Mouse (Mus musculus): ENCODE measurements around the gene Scd1. TPM values are rescaled to one million over a fixed set of nuclear protein-coding genes. Genes with fewer than 3 reads are reported as not detected.

The Scd1 gene
- polyA plus RNA-seq, 1 experiment from 2014 or later: 0.93 TPM

- H3K4me1 ChIP-seq (replicated peaks): no peaks in the 10 kb centered on the region
- H3K9me3 ChIP-seq (replicated peaks): no peaks in the 10 kb centered on the region
- no peaks in the 10 kb centered on the region for H3K36me3 ChIP-seq
- no peak for ATAC-seq (replicated peaks; ENCODE audit: insufficient number of reproducible peaks, insufficient read depth, low FRiP score, low read depth)
- no peak overlapping the region for H3K9ac ChIP-seq
- H3K27me3 ChIP-seq: peaks cover 24% of the 10 kb centered on the region
- WGBS: 63% methylated on average over 9 of the region's 9 CpGs
- H3K27ac ChIP-seq: no peak overlapping the region
- H3K4me2 ChIP-seq: no peak overlapping the region
- H3K4me3 ChIP-seq: no peak overlapping the region
Measured at GRCm38 (mm10) chr19:44418544-44418943, 10.9 kb upstream of the Scd1 start.

GRCm38 (mm10) chr19:44418061-44418460 is 10.4 kb upstream of the Scd1 start:
- WGBS: 76% methylated on average over 5 of the region's 5 CpGs
- Histone ChIP-seq H3K27me3 (peaks cover 24% of the 10 kb centered on the region), H3K4me1 (replicated peaks) (no peaks in the 10 kb centered on the region), H3K9me3 (replicated peaks) (no peaks in the 10 kb centered on the region), H3K4me3 (no peak overlapping the region), H3K27ac (no peak overlapping the region), H3K4me2 (no peak overlapping the region), H3K36me3 (no peaks in the 10 kb centered on the region), H3K9ac (no peak overlapping the region)
- no peak for ATAC-seq (replicated peaks; ENCODE audit: insufficient number of reproducible peaks, insufficient read depth, low FRiP score, low read depth)

- Histone ChIP-seq H3K4me2 (no peak overlapping the region), H3K4me3 (no peak overlapping the region), H3K4me1 (replicated peaks) (no peaks in the 10 kb centered on the region), H3K36me3 (no peaks in the 10 kb centered on the region), H3K27ac (no peak overlapping the region), H3K9me3 (replicated peaks) (no peaks in the 10 kb centered on the region), H3K9ac (no peak overlapping the region), H3K27me3 (peaks cover 24% of the 10 kb centered on the region)
- 58% methylated on average over 4 of the region's 4 CpGs for WGBS
- no peak for ATAC-seq (replicated peaks; ENCODE audit: insufficient number of reproducible peaks, insufficient read depth, low FRiP score, low read depth)
Measured at GRCm38 (mm10) chr19:44417448-44417847, 9.8 kb upstream of the Scd1 start.

- Histone ChIP-seq H3K9ac (no peak overlapping the region), H3K27ac (no peak overlapping the region), H3K27me3 (peaks cover 24% of the 10 kb centered on the region), H3K4me2 (no peak overlapping the region), H3K9me3 (replicated peaks) (no peaks in the 10 kb centered on the region), H3K4me3 (no peak overlapping the region), H3K36me3 (no peaks in the 10 kb centered on the region), H3K4me1 (replicated peaks) (no peaks in the 10 kb centered on the region)
- ATAC-seq (replicated peaks; ENCODE audit: insufficient number of reproducible peaks, insufficient read depth, low FRiP score, low read depth): no peak
- 72% methylated on average over 5 of the region's 5 CpGs for WGBS
Measured at GRCm38 (mm10) chr19:44416240-44416639, 8.6 kb upstream of the Scd1 start.

GRCm38 (mm10) chr19:44415464-44415863 is 7.8 kb upstream of the Scd1 start:
- no peak overlapping the region for H3K27ac ChIP-seq
- H3K27me3 ChIP-seq: peaks cover 23% of the 10 kb centered on the region
- no peaks in the 10 kb centered on the region for H3K4me1 ChIP-seq (replicated peaks)
- ATAC-seq (replicated peaks; ENCODE audit: insufficient number of reproducible peaks, insufficient read depth, low FRiP score, low read depth): no peak
- no peaks in the 10 kb centered on the region for H3K36me3 ChIP-seq
- H3K9ac ChIP-seq: no peak overlapping the region
- no peaks in the 10 kb centered on the region for H3K9me3 ChIP-seq (replicated peaks)
- no peak overlapping the region for H3K4me3 ChIP-seq
- no peak overlapping the region for H3K4me2 ChIP-seq
- WGBS: 65% methylated on average over 5 of the region's 5 CpGs

GRCm38 (mm10) chr19:44410269-44410992 is 2.8 kb upstream of the Scd1 start:
- H3K27me3 ChIP-seq: peaks cover 27% of the 10 kb centered on the region
- H3K9ac ChIP-seq: no peak overlapping the region
- no peak overlapping the region for H3K4me3 ChIP-seq
- no peak for ATAC-seq (replicated peaks; ENCODE audit: insufficient number of reproducible peaks, insufficient read depth, low FRiP score, low read depth)
- 84% methylated on average over 20 of the region's 20 CpGs for WGBS
- H3K9me3 ChIP-seq (replicated peaks): no peaks in the 10 kb centered on the region
- H3K36me3 ChIP-seq: no peaks in the 10 kb centered on the region
- no peak overlapping the region for H3K4me2 ChIP-seq
- H3K27ac ChIP-seq: no peak overlapping the region
- peaks cover 8% of the 10 kb centered on the region for H3K4me1 ChIP-seq (replicated peaks)

GRCm38 (mm10) chr19:44408595-44408994 is 916 bp upstream of the Scd1 start:
- Histone ChIP-seq H3K27me3 (peaks cover 24% of the 10 kb centered on the region), H3K27ac (no peak overlapping the region), H3K4me1 (replicated peaks) (peaks cover 8% of the 10 kb centered on the region), H3K9ac (0 out of 2 replicates have a peak overlapping the region, but pooled peaks have one; percentile 15), H3K4me3 (peak overlapping the region; percentile 49), H3K36me3 (no peaks in the 10 kb centered on the region), H3K4me2 (peak overlapping the region; percentile 80), H3K9me3 (replicated peaks) (no peaks in the 10 kb centered on the region)
- WGBS: 69% methylated on average over 4 of the region's 4 CpGs
- no peak for ATAC-seq (replicated peaks; ENCODE audit: insufficient number of reproducible peaks, insufficient read depth, low FRiP score, low read depth)

- peak; percentile 63; the same call in 1 of the 2 replicates for ATAC-seq (replicated peaks; ENCODE audit: insufficient number of reproducible peaks, insufficient read depth, low FRiP score, low read depth)
- Histone ChIP-seq H3K4me2 (peak overlapping the region; percentile 80), H3K9me3 (replicated peaks) (no peaks in the 10 kb centered on the region), H3K36me3 (no peaks in the 10 kb centered on the region), H3K9ac (peak overlapping the region; percentile 15; the same call in 1 of the 2 replicates), H3K4me1 (replicated peaks) (peaks cover 8% of the 10 kb centered on the region), H3K4me3 (peak overlapping the region; percentile 49), H3K27me3 (peaks cover 24% of the 10 kb centered on the region), H3K27ac (peak overlapping the region; percentile 6)
- WGBS: under 1% methylated on average over 14 of the region's 14 CpGs
Measured at GRCm38 (mm10) chr19:44408223-44408545, 505 bp upstream of the Scd1 start.

GRCm38 (mm10) chr19:44403546-44403945 is 4.1 kb downstream of the Scd1 start:
- H3K4me2 ChIP-seq: no peak overlapping the region
- no peak overlapping the region for H3K27ac ChIP-seq
- peaks cover 8% of the 10 kb centered on the region for H3K4me1 ChIP-seq (replicated peaks)
- H3K27me3 ChIP-seq: peaks cover 24% of the 10 kb centered on the region
- no peaks in the 10 kb centered on the region for H3K36me3 ChIP-seq
- no peak for ATAC-seq (replicated peaks; ENCODE audit: insufficient number of reproducible peaks, insufficient read depth, low FRiP score, low read depth)
- H3K4me3 ChIP-seq: no peak overlapping the region
- 79% methylated on average over 6 of the region's 6 CpGs for WGBS
- H3K9me3 ChIP-seq (replicated peaks): no peaks in the 10 kb centered on the region
- H3K9ac ChIP-seq: no peak overlapping the region

GRCm38 (mm10) chr19:44400484-44401197 is 7.0 kb downstream of the Scd1 start:
- Histone ChIP-seq H3K4me2 (no peak overlapping the region), H3K9me3 (replicated peaks) (no peaks in the 10 kb centered on the region), H3K36me3 (no peaks in the 10 kb centered on the region), H3K9ac (no peak overlapping the region), H3K4me3 (no peak overlapping the region), H3K27ac (no peak overlapping the region), H3K4me1 (replicated peaks) (no peaks in the 10 kb centered on the region), H3K27me3 (peaks cover 6% of the 10 kb centered on the region; the same call in 1 of the 2 replicates)
- WGBS: 71% methylated on average over 8 of the region's 8 CpGs
- ATAC-seq (replicated peaks; ENCODE audit: insufficient number of reproducible peaks, insufficient read depth, low FRiP score, low read depth): no peak

GRCm38 (mm10) chr19:44400076-44400475 is 7.6 kb downstream of the Scd1 start:
- no peaks in the 10 kb centered on the region for H3K9me3 ChIP-seq (replicated peaks)
- H3K4me3 ChIP-seq: no peak overlapping the region
- H3K36me3 ChIP-seq: no peaks in the 10 kb centered on the region
- ATAC-seq (replicated peaks; ENCODE audit: insufficient number of reproducible peaks, insufficient read depth, low FRiP score, low read depth): no peak
- H3K4me2 ChIP-seq: no peak overlapping the region
- no peak overlapping the region for H3K27ac ChIP-seq
- H3K4me1 ChIP-seq (replicated peaks): no peaks in the 10 kb centered on the region
- no peak overlapping the region for H3K9ac ChIP-seq
- H3K27me3 ChIP-seq: 0 out of 2 replicates have a peak, but pooled peaks cover 5% of the 10 kb centered on the region
- 91% methylated on average over 18 of the region's 18 CpGs for WGBS

- no peak overlapping the region for H3K27ac ChIP-seq
- no peak for ATAC-seq (replicated peaks; ENCODE audit: insufficient number of reproducible peaks, insufficient read depth, low FRiP score, low read depth)
- H3K9ac ChIP-seq: no peak overlapping the region
- no peaks in the 10 kb centered on the region for H3K9me3 ChIP-seq (replicated peaks)
- H3K4me3 ChIP-seq: no peak overlapping the region
- no peak overlapping the region for H3K4me2 ChIP-seq
- 71% methylated on average over 5 of the region's 5 CpGs for WGBS
- H3K4me1 ChIP-seq (replicated peaks): no peaks in the 10 kb centered on the region
- no peaks in the 10 kb centered on the region for H3K27me3 ChIP-seq
- no peaks in the 10 kb centered on the region for H3K36me3 ChIP-seq
Measured at GRCm38 (mm10) chr19:44396742-44397141, 10.9 kb downstream of the Scd1 start.

All from heart, embryonic 15.5 days (tissue).